Mouse (Mus musculus) hindbrain, embryonic 10.5 days (tissue): Measurements from ENCODE around the gene 2510009E07Rik. TPM values are rescaled to one million over a fixed set of nuclear protein-coding genes. Genes with fewer than 3 reads are reported as not detected.
"Not testable (repeated sequence)": the region's sequence is repeated elsewhere in the genome, so short reads cannot be mapped to it uniquely, and the experiment has no call there.

Experiments
- DNase-seq: peaks from one replicate; pipeline ENCODE4 v3.0.0-alpha.2; 2017; ENCODE audit warnings: low spot score
- H3K27ac ChIP-seq: fragments of 300-500 bp; sonication (generic); 2 replicates; pipeline ENCODE4 v1.5.1; 2016; ENCODE audit warnings: mild to moderate bottlenecking, moderate library complexity
- H3K27me3 ChIP-seq: fragments of 300-500 bp; sonication (generic); 2 replicates; pipeline ENCODE4 v1.6.1; 2016; ENCODE audit warnings: mild to moderate bottlenecking; ENCODE audit not compliant: poor library complexity, insufficient read depth, severe bottlenecking
- H3K36me3 ChIP-seq: fragments of 300-500 bp; sonication (generic); 2 replicates; pipeline ENCODE4 v1.6.1; 2016; ENCODE audit warnings: mild to moderate bottlenecking, moderate library complexity
- H3K4me1 ChIP-seq: fragments of 300-500 bp; sonication (generic); replicated peaks from 2 replicates; pipeline ENCODE4 v1.6.1; 2016; ENCODE audit warnings: mild to moderate bottlenecking
- H3K4me3 ChIP-seq: fragments of 300-500 bp; sonication (generic); 2 replicates; pipeline ENCODE4 v1.5.1; 2016; ENCODE audit warnings: mild to moderate bottlenecking, moderate library complexity
- H3K9me3 ChIP-seq: fragments of 300-500 bp; sonication (generic); 2 replicates; pipeline ENCODE4 v1.6.1; 2016; ENCODE audit warnings: mild to moderate bottlenecking, moderate library complexity
- WGBS: fragments of 180-500 bp; shearing (Covaris S2); methylation state at CpG from one replicate; pipeline ENCODE4 v1.1.7; 2016; 5-methylcytosine and 5-hydroxymethylcytosine counted together
- polyA plus RNA-seq: library from polyadenylated mRNA; unstranded; fragments of >200 nt; fragmentation: Nextera tagmentation; extraction: Ambion mirVana; gene quantifications from 2 replicates; pipeline ENCODE4 v1.2.1, GENCODE M21; 2016

2510009E07Rik gene
- polyA plus RNA-seq, 1 experiment from 2014 or later = 34.0 TPM

GRCm38 (mm10) chr16:21702314-21702690 is 7.8 kb upstream of the 2510009E07Rik start:
- Histone ChIP-seq H3K4me1 (peaks cover 26% of the 10 kb centered on the region), H3K9me3 (peaks cover 15% of the 10 kb centered on the region), H3K4me3 (peak overlapping the region; percentile 43), H3K27me3 (no peaks in the 10 kb centered on the region), H3K36me3 (no peaks in the 10 kb centered on the region), H3K27ac (peak overlapping the region; percentile 86)
- peak; percentile 65 for DNase-seq
- 4% methylated on average over 3 of the region's 3 CpGs for WGBS

GRCm38 (mm10) chr16:21701611-21702313 is 7.3 kb upstream of the 2510009E07Rik start:
- H3K27me3 ChIP-seq = 0 out of 2 replicates have a peak, but pooled peaks cover 3% of the 10 kb centered on the region
- H3K4me1 ChIP-seq = peaks cover 26% of the 10 kb centered on the region
- DNase-seq = peak; percentile 81
- no peaks in the 10 kb centered on the region for H3K36me3 ChIP-seq
- H3K9me3 ChIP-seq = peaks cover 15% of the 10 kb centered on the region
- H3K4me3 ChIP-seq = peak overlapping the region; percentile 43
- WGBS = 11% methylated on average over 10 of the region's 10 CpGs
- H3K27ac ChIP-seq = peak overlapping the region; percentile 86

GRCm38 (mm10) chr16:21698136-21698535 is 3.7 kb upstream of the 2510009E07Rik start:
- no peak overlapping the region for H3K27ac ChIP-seq
- no peaks in the 10 kb centered on the region for H3K36me3 ChIP-seq
- H3K4me3 ChIP-seq = no peak overlapping the region
- H3K9me3 ChIP-seq = peaks cover 15% of the 10 kb centered on the region
- peaks cover 16% of the 10 kb centered on the region; the same call in 1 of the 2 replicates for H3K27me3 ChIP-seq
- H3K4me1 ChIP-seq = peaks cover 37% of the 10 kb centered on the region
- WGBS = 83% methylated on average over 3 of the region's 3 CpGs
- no peak for DNase-seq

- DNase-seq = no peak
- Histone ChIP-seq H3K27me3 (peaks cover 21% of the 10 kb centered on the region; the same call in 1 of the 2 replicates), H3K9me3 (peaks cover 15% of the 10 kb centered on the region), H3K4me1 (peaks cover 40% of the 10 kb centered on the region), H3K36me3 (no peaks in the 10 kb centered on the region), H3K4me3 (no peak overlapping the region), H3K27ac (no peak overlapping the region)
- WGBS = 74% methylated on average over 9 of the region's 9 CpGs
Measured at GRCm38 (mm10) chr16:21696946-21697345, 2.5 kb upstream of the 2510009E07Rik start.

GRCm38 (mm10) chr16:21695242-21695578 is 745 bp upstream of the 2510009E07Rik start:
- H3K27ac ChIP-seq = peak overlapping the region; percentile 95
- 2% methylated on average over 12 of the region's 12 CpGs for WGBS
- peaks cover 21% of the 10 kb centered on the region; the same call in 1 of the 2 replicates for H3K27me3 ChIP-seq
- peaks cover 4% of the 10 kb centered on the region for H3K9me3 ChIP-seq
- H3K36me3 ChIP-seq = no peaks in the 10 kb centered on the region
- H3K4me3 ChIP-seq = peak overlapping the region; percentile 68
- DNase-seq = peak; percentile 62
- H3K4me1 ChIP-seq = peaks cover 43% of the 10 kb centered on the region

- peak; percentile 75 for DNase-seq
- H3K4me1 ChIP-seq = peaks cover 48% of the 10 kb centered on the region
- under 1% methylated on average over 45 of the region's 45 CpGs for WGBS
Measured at GRCm38 (mm10) chr16:21693981-21694462, 443 bp downstream of the 2510009E07Rik start.

GRCm38 (mm10) chr16:21690216-21690755 is 4.2 kb downstream of the 2510009E07Rik start:
- Histone ChIP-seq H3K9me3 (peaks cover 5% of the 10 kb centered on the region; the same call in 1 of the 2 replicates), H3K4me1 (peaks cover 44% of the 10 kb centered on the region), H3K4me3 (no peak overlapping the region), H3K36me3 (peaks cover 34% of the 10 kb centered on the region), H3K27ac (no peak overlapping the region), H3K27me3 (peaks cover 8% of the 10 kb centered on the region; the same call in 1 of the 2 replicates)
- DNase-seq = no peak
- 31% methylated on average over 5 of the region's 5 CpGs for WGBS

More at GRCm38 (mm10) chr16:21693981-21694462, 443 bp downstream of the 2510009E07Rik start:
- Histone ChIP-seq H3K4me3 (peak overlapping the region; percentile 68), H3K9me3 (no peaks in the 10 kb centered on the region), H3K27me3 (peaks cover 21% of the 10 kb centered on the region; the same call in 1 of the 2 replicates), H3K36me3 (peaks cover 9% of the 10 kb centered on the region), H3K27ac (peak overlapping the region; percentile 95)

- WGBS = 93% methylated on average over 5 of the region's 5 CpGs
Measured at GRCm38 (mm10) chr16:21689141-21689540, 5.3 kb downstream of the 2510009E07Rik start.

GRCm38 (mm10) chr16:21687406-21687805 is 7.1 kb downstream of the 2510009E07Rik start:
- Histone ChIP-seq H3K36me3 (peaks cover 49% of the 10 kb centered on the region), H3K4me3 (no peak overlapping the region), H3K9me3 (peaks cover 17% of the 10 kb centered on the region), H3K27me3 (no peaks in the 10 kb centered on the region), H3K27ac (no peak overlapping the region), H3K4me1 (peaks cover 17% of the 10 kb centered on the region)
- no peak for DNase-seq
- 91% methylated on average over 5 of the region's 5 CpGs for WGBS

More at GRCm38 (mm10) chr16:21689141-21689540, 5.3 kb downstream of the 2510009E07Rik start:
- Histone ChIP-seq H3K4me3 (no peak overlapping the region), H3K27me3 (0 out of 2 replicates have a peak, but pooled peaks cover 6% of the 10 kb centered on the region), H3K4me1 (peaks cover 33% of the 10 kb centered on the region), H3K9me3 (peaks cover 8% of the 10 kb centered on the region; the same call in 1 of the 2 replicates), H3K27ac (no peak overlapping the region), H3K36me3 (peaks cover 37% of the 10 kb centered on the region)
- no peak for DNase-seq

GRCm38 (mm10) chr16:21676791-21677190 is 17.7 kb downstream of the 2510009E07Rik start:
- 91% methylated on average over 7 of the region's 7 CpGs for WGBS
- peaks cover 21% of the 10 kb centered on the region for H3K36me3 ChIP-seq

GRCm38 (mm10) chr16:21673651-21674050 is 20.8 kb downstream of the 2510009E07Rik start:
- not testable (repeated sequence) for DNase-seq, H3K4me1 ChIP-seq, H3K27me3 ChIP-seq, H3K9me3 ChIP-seq, H3K27ac ChIP-seq, H3K4me3 ChIP-seq
- peaks cover 19% of the 10 kb centered on the region for H3K36me3 ChIP-seq
- WGBS = 96% methylated on average over 1 of the region's 1 CpGs

More at GRCm38 (mm10) chr16:21676791-21677190, 17.7 kb downstream of the 2510009E07Rik start:
- H3K27ac ChIP-seq = no peak overlapping the region
- no peak for DNase-seq
- H3K4me3 ChIP-seq = no peak overlapping the region
- no peaks in the 10 kb centered on the region for H3K9me3 ChIP-seq
- no peaks in the 10 kb centered on the region for H3K27me3 ChIP-seq
- H3K4me1 ChIP-seq = no peaks in the 10 kb centered on the region

- DNase-seq, H3K9me3 ChIP-seq, H3K27me3 ChIP-seq, H3K4me3 ChIP-seq, H3K4me1 ChIP-seq, H3K27ac ChIP-seq: not testable (repeated sequence)
- peaks cover 19% of the 10 kb centered on the region for H3K36me3 ChIP-seq
Measured at GRCm38 (mm10) chr16:21673046-21673445, 21.4 kb downstream of the 2510009E07Rik start.

GRCm38 (mm10) chr16:21671878-21672277 is 22.6 kb downstream of the 2510009E07Rik start:
- peaks cover 11% of the 10 kb centered on the region for H3K36me3 ChIP-seq
- no peak for DNase-seq
- no peaks in the 10 kb centered on the region for H3K4me1 ChIP-seq
- H3K27ac ChIP-seq = no peak overlapping the region
- 87% methylated on average over 4 of the region's 4 CpGs for WGBS
- H3K9me3 ChIP-seq = peaks cover 6% of the 10 kb centered on the region; the same call in 1 of the 2 replicates
- H3K4me3 ChIP-seq = no peak overlapping the region
- H3K27me3 ChIP-seq = no peaks in the 10 kb centered on the region
